Mouse (Mus musculus) intestine, embryonic 14.5 days (tissue): ENCODE results near the gene Gja5. TPM values are rescaled to one million over a fixed set of nuclear protein-coding genes. Genes with fewer than 3 reads are reported as not detected.

ENCODE experiments used
- ATAC-seq: fragments of 200-750 bp; cut with Nextera tagmentation; replicated peaks from 2 replicates; pipeline ENCODE4 v1.8.0; 2017; ENCODE audit warnings: low read depth, moderate number of reproducible peaks, moderate TSS enrichment, moderate library complexity; ENCODE audit not compliant: low FRiP score, low TSS enrichment
- DNase-seq: peaks from one replicate; pipeline ENCODE4 v3.0.0-alpha.2; 2018; ENCODE audit warnings: low spot score
- H3K27ac ChIP-seq: fragments of 300-500 bp; sonication (generic); 2 replicates; pipeline ENCODE4 v1.5.1; 2014; ENCODE audit warnings: low read depth, mild to moderate bottlenecking, control low read depth
- H3K27me3 ChIP-seq: fragments of 300-500 bp; sonication (generic); replicated peaks from 2 replicates; pipeline ENCODE4 v1.6.1; 2014; ENCODE audit warnings: low read length, control low read depth; ENCODE audit not compliant: control insufficient read depth, insufficient read depth
- H3K36me3 ChIP-seq: fragments of 300-500 bp; sonication (generic); 2 replicates; pipeline ENCODE4 v1.6.1; 2014; ENCODE audit warnings: low read length, control low read depth; ENCODE audit not compliant: control insufficient read depth, insufficient read depth
- H3K4me1 ChIP-seq: fragments of 300-500 bp; sonication (generic); replicated peaks from 2 replicates; pipeline ENCODE4 v1.6.1; 2014; ENCODE audit warnings: low read length, control low read depth, mixed read lengths; ENCODE audit not compliant: control insufficient read depth, insufficient read depth
- H3K4me2 ChIP-seq: fragments of 300-500 bp; sonication (generic); 2 replicates; pipeline ENCODE4 v1.6.1; 2014; ENCODE audit warnings: low read length
- H3K4me3 ChIP-seq: fragments of 300-500 bp; sonication (generic); 2 replicates; pipeline ENCODE4 v1.5.1; 2014; ENCODE audit warnings: low read depth, low read length, control low read depth, mixed read lengths
- H3K9ac ChIP-seq: fragments of 300-500 bp; sonication (generic); 2 replicates; pipeline ENCODE4 v1.6.1; 2014; ENCODE audit warnings: mild to moderate bottlenecking, low read length
- H3K9me3 ChIP-seq: fragments of 300-500 bp; sonication (generic); 2 replicates; pipeline ENCODE4 v1.6.1; 2016; ENCODE audit warnings: low read length, control low read depth; ENCODE audit not compliant: control insufficient read depth
- WGBS: fragments of 180-500 bp; shearing (Covaris S2); extraction: QIAGEN DNeasy Blood & Tissue Kit; methylation state at CpG from one replicate; pipeline ENCODE4 v1.1.7; 2014; 5-methylcytosine and 5-hydroxymethylcytosine counted together
- polyA plus RNA-seq: library from polyadenylated mRNA; unstranded; fragments of >200 nt; fragmentation: Nextera tagmentation; extraction: Ambion mirVana; gene quantifications from 2 replicates; pipeline ENCODE4 v1.2.1, GENCODE M21; 2014

The Gja5 gene
- polyA plus RNA-seq, 1 experiment from 2014 or later, result 5.2 TPM

GRCm38 (mm10) chr3:96979020-96979419, 74.5 kb downstream of the Gja5 start:
- no peak overlapping the region for H3K4me2 ChIP-seq
- no peaks in the 10 kb centered on the region for H3K36me3 ChIP-seq
- ATAC-seq (no peak), DNase-seq (no peak)
- no peak overlapping the region for H3K27ac ChIP-seq
- H3K9me3 ChIP-seq, result no peaks in the 10 kb centered on the region
- H3K27me3 ChIP-seq, result no peaks in the 10 kb centered on the region
- no peak overlapping the region for H3K4me3 ChIP-seq
- 90% methylated on average over 3 of the region's 3 CpGs for WGBS
- H3K4me1 ChIP-seq, result no peaks in the 10 kb centered on the region
- H3K9ac ChIP-seq, result no peak overlapping the region

- Histone ChIP-seq H3K4me2 (no peak overlapping the region), H3K27ac (no peak overlapping the region), H3K27me3 (no peaks in the 10 kb centered on the region), H3K9me3 (no peaks in the 10 kb centered on the region), H3K9ac (no peak overlapping the region), H3K4me3 (no peak overlapping the region), H3K4me1 (no peaks in the 10 kb centered on the region), H3K36me3 (no peaks in the 10 kb centered on the region)
- ATAC-seq (no peak), DNase-seq (no peak)
- 58% methylated on average over 3 of the region's 3 CpGs for WGBS
Observed at GRCm38 (mm10) chr3:96981833-96982232, 77.3 kb downstream of the Gja5 start.

- DNase-seq, result no peak
- WGBS, result 81% methylated on average over 2 of the region's 2 CpGs
Observed at GRCm38 (mm10) chr3:96982666-96983065, 78.2 kb downstream of the Gja5 start.

GRCm38 (mm10) chr3:96992526-96992925, 88.0 kb downstream of the Gja5 start:
- WGBS, result 46% methylated on average over 3 of the region's 3 CpGs
- no peak for DNase-seq

More at GRCm38 (mm10) chr3:96982666-96983065, 78.2 kb downstream of the Gja5 start:
- Histone ChIP-seq H3K4me2 (no peak overlapping the region), H3K9ac (no peak overlapping the region), H3K27me3 (no peaks in the 10 kb centered on the region), H3K9me3 (no peaks in the 10 kb centered on the region), H3K36me3 (no peaks in the 10 kb centered on the region), H3K27ac (no peak overlapping the region), H3K4me1 (no peaks in the 10 kb centered on the region), H3K4me3 (no peak overlapping the region)
- no peak for ATAC-seq

GRCm38 (mm10) chr3:96997770-96998169, 93.3 kb downstream of the Gja5 start:
- Histone ChIP-seq H3K4me2 (no peak overlapping the region), H3K4me1 (no peaks in the 10 kb centered on the region), H3K4me3 (no peak overlapping the region), H3K9me3 (no peaks in the 10 kb centered on the region), H3K9ac (no peak overlapping the region), H3K27ac (no peak overlapping the region), H3K36me3 (no peaks in the 10 kb centered on the region), H3K27me3 (no peaks in the 10 kb centered on the region)
- WGBS, result 26% methylated on average over 6 of the region's 6 CpGs
- DNase-seq, result no peak
- no peak for ATAC-seq

More at GRCm38 (mm10) chr3:96992526-96992925, 88.0 kb downstream of the Gja5 start:
- Histone ChIP-seq H3K4me2 (no peak overlapping the region), H3K27ac (no peak overlapping the region), H3K36me3 (no peaks in the 10 kb centered on the region), H3K27me3 (no peaks in the 10 kb centered on the region), H3K9me3 (no peaks in the 10 kb centered on the region), H3K4me1 (no peaks in the 10 kb centered on the region), H3K9ac (no peak overlapping the region), H3K4me3 (no peak overlapping the region)
- ATAC-seq, result no peak

- no peaks in the 10 kb centered on the region for H3K36me3 ChIP-seq
- H3K27ac ChIP-seq, result no peak overlapping the region
- ATAC-seq, result no peak
- no peak overlapping the region for H3K9ac ChIP-seq
- WGBS, result 91% methylated on average over 10 of the region's 10 CpGs
- DNase-seq, result no peak
- no peak overlapping the region for H3K4me3 ChIP-seq
- H3K4me1 ChIP-seq, result no peaks in the 10 kb centered on the region
- H3K27me3 ChIP-seq, result no peaks in the 10 kb centered on the region
- H3K4me2 ChIP-seq, result no peak overlapping the region
- no peaks in the 10 kb centered on the region for H3K9me3 ChIP-seq
Observed at GRCm38 (mm10) chr3:97003111-97003510, 98.6 kb downstream of the Gja5 start.

GRCm38 (mm10) chr3:97004509-97004908, 100.0 kb downstream of the Gja5 start:
- no peak overlapping the region for H3K4me2 ChIP-seq
- no peaks in the 10 kb centered on the region for H3K27me3 ChIP-seq
- 81% methylated on average over 4 of the region's 4 CpGs for WGBS

GRCm38 (mm10) chr3:97007010-97007448, 102.5 kb downstream of the Gja5 start:
- H3K4me3 ChIP-seq, result no peak overlapping the region
- DNase-seq, result no peak
- H3K4me2 ChIP-seq, result no peak overlapping the region
- WGBS, result 57% methylated on average over 3 of the region's 3 CpGs
- ATAC-seq, result no peak
- no peak overlapping the region for H3K27ac ChIP-seq
- no peaks in the 10 kb centered on the region for H3K9me3 ChIP-seq
- H3K9ac ChIP-seq, result no peak overlapping the region
- no peaks in the 10 kb centered on the region for H3K36me3 ChIP-seq
- no peaks in the 10 kb centered on the region for H3K4me1 ChIP-seq
- H3K27me3 ChIP-seq, result no peaks in the 10 kb centered on the region

More at GRCm38 (mm10) chr3:97004509-97004908, 100.0 kb downstream of the Gja5 start:
- Histone ChIP-seq H3K9ac (no peak overlapping the region), H3K36me3 (no peaks in the 10 kb centered on the region), H3K27ac (no peak overlapping the region), H3K9me3 (no peaks in the 10 kb centered on the region), H3K4me3 (no peak overlapping the region), H3K4me1 (no peaks in the 10 kb centered on the region)
- no peak for ATAC-seq
- no peak for DNase-seq

- Histone ChIP-seq H3K9me3 (0 out of 2 replicates have a peak, but pooled peaks cover 2% of the 10 kb centered on the region), H3K27me3 (no peaks in the 10 kb centered on the region), H3K4me1 (0 out of 2 replicates have a peak, but pooled peaks cover 8% of the 10 kb centered on the region), H3K27ac (no peak overlapping the region), H3K9ac (no peak overlapping the region), H3K36me3 (no peaks in the 10 kb centered on the region), H3K4me3 (no peak overlapping the region), H3K4me2 (no peak overlapping the region)
- DNase-seq (no peak), ATAC-seq (no peak)
- 29% methylated on average over 5 of the region's 5 CpGs for WGBS
Observed at GRCm38 (mm10) chr3:97025226-97025625, 120.7 kb downstream of the Gja5 start.
